Mouse (Mus musculus) cortical plate, adult 2 months (tissue): ENCODE data around the gene Cdk5r1.

Experiments
- CTCF ChIP-seq: fragments of 200-500 bp; IDR thresholded peaks from 2 replicates; pipeline ENCODE4 v1.5.1; 2011; ENCODE audit warnings: mild to moderate bottlenecking, control low read depth, low read length; ENCODE audit not compliant: insufficient read depth; ENCODE audit errors: extremely low read depth
- POLR2A ChIP-seq: fragments of 200-500 bp; IDR thresholded peaks from 2 replicates; pipeline ENCODE4 v1.6.1; 2011; ENCODE audit warnings: mild to moderate bottlenecking, low read length, control low read depth; ENCODE audit not compliant: insufficient read depth; ENCODE audit errors: extremely low read depth

GRCm38 (mm10) chr11:80476222-80477189 is at the start of gene Cdk5r1:
- TF ChIP-seq CTCF, result peak; percentile 25; the same call in 1 of the 2 replicates
- peak; percentile 43; the same call in 1 of the 2 replicates for TF ChIP-seq POLR2A
